37 mouse cellular contexts compared by ENCODE assay signal in genomic region chr10:78502986-78503733, GRCm38 (mm10). TPM values are rescaled to one million over a fixed set of nuclear protein-coding genes. Genes with fewer than 3 reads are reported as not detected.
"Had no signal": no experiment of that assay in that cellular context is flagged by ENCODE, and none has a peak within 500 bp of the region (broad histone marks: within the 10 kb centered on the region; RNA-seq: fewer than 3 reads in every experiment).

No protein-coding gene starts in this region.

- H3K4me3 ChIP-seq: heart, embryonic 10.5 days; heart, embryonic 12.5 days; hindbrain, embryonic 10.5 days; hindbrain, embryonic 13.5 days; hindbrain, embryonic 15.5 days; kidney, embryonic 15.5 days; limb, embryonic 10.5 days; limb, embryonic 12.5 days; liver, embryonic 13.5 days; liver, embryonic 15.5 days had no signal

- H3K4me1 ChIP-seq: heart, embryonic 10.5 days; heart, embryonic 12.5 days; hindbrain, embryonic 13.5 days; hindbrain, embryonic 15.5 days; kidney, embryonic 15.5 days; limb, embryonic 10.5 days; limb, embryonic 12.5 days; liver, embryonic 13.5 days; liver, embryonic 15.5 days had no signal

- H3K9ac ChIP-seq: heart, embryonic 12.5 days; hindbrain, embryonic 13.5 days; hindbrain, embryonic 15.5 days; kidney, embryonic 15.5 days; limb, embryonic 12.5 days; liver, embryonic 13.5 days; liver, embryonic 15.5 days; liver, postnatal 0 days had no signal

- H3K27ac ChIP-seq: heart, embryonic 10.5 days; hindbrain, embryonic 10.5 days; hindbrain, embryonic 13.5 days; hindbrain, embryonic 15.5 days; hindbrain, postnatal 0 days; kidney, embryonic 15.5 days; kidney, postnatal 0 days; limb, embryonic 10.5 days; limb, embryonic 12.5 days; liver, embryonic 13.5 days; liver, embryonic 15.5 days had no signal

- H3K36me3 ChIP-seq: heart, embryonic 10.5 days; heart, embryonic 12.5 days; hindbrain, embryonic 10.5 days; hindbrain, embryonic 13.5 days; hindbrain, embryonic 15.5 days; kidney, embryonic 15.5 days; limb, embryonic 10.5 days; limb, embryonic 12.5 days; liver, embryonic 13.5 days; liver, embryonic 15.5 days had no signal

- H3K9me3 ChIP-seq: heart, embryonic 10.5 days; hindbrain, embryonic 13.5 days; hindbrain, embryonic 15.5 days; kidney, embryonic 15.5 days; limb, embryonic 10.5 days; liver, embryonic 15.5 days had no signal

- DNase-seq: gastrocnemius, postnatal 14 days; gastrocnemius, postnatal 36 days; heart, postnatal 10 days; heart, postnatal 4 days; kidney, adult 11 months; kidney, adult 2 months; kidney, adult 9 months; kidney, postnatal 14 days; kidney, postnatal 36 days; layer of hippocampus, adult 9-11 months; layer of hippocampus, postnatal 36 days; liver; liver, embryonic 13.5 days; liver, postnatal 0 days had no signal

RNA-seq across cellular contexts. Expression of gene Olfr1358, which starts 14.1 kb away (rescaled TPM):
- total RNA-seq: gastrocnemius, adult 18-20 months; gastrocnemius, adult 8-10 months; gastrocnemius, postnatal 14 days; gastrocnemius, postnatal 36 days; granulocyte monocyte progenitor cell, adult 5-6 weeks; heart, adult 8-10 months; heart, postnatal 10 days; heart, postnatal 25 days; heart, postnatal 4 days; hindbrain, postnatal 0 days; layer of hippocampus, adult 18-20 months; layer of hippocampus, adult 8-10 months; layer of hippocampus, postnatal 14 days; layer of hippocampus, postnatal 36 days; left cerebral cortex, adult 18-20 months; left cerebral cortex, adult 8-10 months; left cerebral cortex, postnatal 10 days; left cerebral cortex, postnatal 25 days had no signal
